Mouse (Mus musculus): Measurements from ENCODE around the gene Asb12. TPM values are rescaled to one million over a fixed set of nuclear protein-coding genes. Genes with fewer than 3 reads are reported as not detected.
A peak's percentile ranks its signal among the peaks of the same experiment; 100 is the strongest.
"Not testable (repeated sequence)": the region's sequence is repeated elsewhere in the genome, so short reads cannot be mapped to it uniquely, and the experiment has no call there.

Asb12 gene
- not detected for total RNA-seq (2021)

GRCm38 (mm10) chrX:95557887-95558286, at the start of gene Asb12, which contains the start of gene Pfn5:
Gene Asb12 (minus strand): TSS chrX:95557987.
Gene Pfn5 (plus strand): TSS chrX:95558104.
- no peak for DNase-seq (ENCODE audit: extremely low spot score in 1 of 2, low spot score in 1 of 2)

GRCm38 (mm10) chrX:95600609-95601008, 42.8 kb upstream of the Asb12 start:
- no peak for DNase-seq (ENCODE audit: extremely low spot score in 1 of 2, low spot score in 1 of 2)

GRCm38 (mm10) chrX:95554321-95554720, 3.5 kb downstream of the Asb12 start:
- no peak for DNase-seq (ENCODE audit: extremely low spot score in 1 of 2, low spot score in 1 of 2)

GRCm38 (mm10) chrX:95535493-95535892, 22.3 kb downstream of the Asb12 start:
- DNase-seq (ENCODE audit: extremely low spot score in 1 of 2, low spot score in 1 of 2), result not testable (repeated sequence)

GRCm38 (mm10) chrX:95525166-95525565, 32.6 kb downstream of the Asb12 start:
- DNase-seq (ENCODE audit: extremely low spot score in 1 of 2, low spot score in 1 of 2), result no peak

GRCm38 (mm10) chrX:95523883-95524282, 33.9 kb downstream of the Asb12 start:
- no peak for DNase-seq (ENCODE audit: extremely low spot score in 1 of 2, low spot score in 1 of 2)

- no peak for DNase-seq (ENCODE audit: extremely low spot score in 1 of 2, low spot score in 1 of 2)
Measured at GRCm38 (mm10) chrX:95457166-95457565, 100.6 kb downstream of the Asb12 start.

GRCm38 (mm10) chrX:95445866-95446265, 111.9 kb downstream of the Asb12 start:
- no peak for DNase-seq (ENCODE audit: extremely low spot score in 1 of 2, low spot score in 1 of 2)

GRCm38 (mm10) chrX:95445141-95445540, 112.6 kb downstream of the Asb12 start:
- no peak for DNase-seq (ENCODE audit: extremely low spot score in 1 of 2, low spot score in 1 of 2)

- peak; percentile 75 to 81 for DNase-seq (ENCODE audit: extremely low spot score in 1 of 2, low spot score in 1 of 2)
Measured at GRCm38 (mm10) chrX:95444776-95445111, 113.0 kb downstream of the Asb12 start, which contains the start of gene Amer1. Gene Amer1 (minus strand): TSS chrX:95444872.

- DNase-seq (ENCODE audit: extremely low spot score in 1 of 2, low spot score in 1 of 2), result peak; percentile 21 to 22
Measured at GRCm38 (mm10) chrX:95443898-95444775, 113.7 kb downstream of the Asb12 start.

- no peak for DNase-seq (ENCODE audit: extremely low spot score in 1 of 2, low spot score in 1 of 2)
Measured at GRCm38 (mm10) chrX:95443390-95443789, 114.4 kb downstream of the Asb12 start.

- DNase-seq (ENCODE audit: extremely low spot score in 1 of 2, low spot score in 1 of 2), result no peak
Measured at GRCm38 (mm10) chrX:95442261-95442660, 115.5 kb downstream of the Asb12 start.

GRCm38 (mm10) chrX:95441290-95441689, 116.5 kb downstream of the Asb12 start:
- DNase-seq (ENCODE audit: extremely low spot score in 1 of 2, low spot score in 1 of 2), result no peak

GRCm38 (mm10) chrX:95438491-95438890, 119.3 kb downstream of the Asb12 start:
- no peak for DNase-seq (ENCODE audit: extremely low spot score in 1 of 2, low spot score in 1 of 2)

GRCm38 (mm10) chrX:95437236-95437635, 120.6 kb downstream of the Asb12 start:
- DNase-seq (ENCODE audit: extremely low spot score in 1 of 2, low spot score in 1 of 2), result no peak

Other genes starting within 250 kb of the Asb12 start
- gene Amer1, start 113.1 kb downstream of the Asb12 start, total RNA-seq (2021), result 1 to 10 TPM; 5.6 to 6.3 TPM
- gene Pfn5, start 117 bp upstream of the Asb12 start, total RNA-seq (2021), result not detected
- gene Zc4h2, start 100.5 kb upstream of the Asb12 start, total RNA-seq (2021), result 10 to 100 TPM; 19.0 to 22.4 TPM
- gene Zc3h12b, start 153.7 kb upstream of the Asb12 start, total RNA-seq (2021), result 10 to 100 TPM; 37.2 to 41.6 TPM

All from layer of hippocampus, postnatal 25 days (tissue).